Mouse (Mus musculus) heart, postnatal 10 days (tissue): Measurements from ENCODE around the gene Cpa2. TPM values are rescaled to one million over a fixed set of nuclear protein-coding genes. Genes with fewer than 3 reads are reported as not detected.

Experiments used
- DNase-seq, 2 experiments: peaks; one replicate each; pipeline ENCODE4 v3.0.0; 2021
- intact Hi-C: fragments of 180-260 bp; cut with DNase I; formaldehyde crosslinking; loops from one replicate; pipeline ENCODE4 v1.15.1; 2025
- total RNA-seq, 2 experiments: library from RNA; stranded (reverse); gene quantifications; 2 replicates each; pipeline ENCODE4 v1.2.3; 2021

Cpa2 gene
- total RNA-seq, 2 experiments from 2014 or later, result 0.17 to 0.65 TPM

- intact Hi-C loops, result no loop called here
- DNase-seq, result peak in 1 of 2 experiments; percentile 54
Measured at GRCm38 (mm10) chr6:30547274-30547645, 5.9 kb downstream of the Cpa2 start.

GRCm38 (mm10) chr6:30547656-30548306 lies 6.4 kb downstream of the Cpa2 start:
- intact Hi-C loops, result no loop called here
- DNase-seq, result peak; percentile 60 to 61

GRCm38 (mm10) chr6:30549231-30549761 lies 7.9 kb downstream of the Cpa2 start:
- no peak for DNase-seq
- intact Hi-C loops, result no loop called here

- no peak for DNase-seq
- intact Hi-C loops, result loop anchor here (5.0 kb wide), 1 partner anchor 142 kb away; the partner anchor contains the start of gene Cep41
Measured at GRCm38 (mm10) chr6:30550496-30551192, 9.3 kb downstream of the Cpa2 start.

GRCm38 (mm10) chr6:30551193-30551515 lies 9.8 kb downstream of the Cpa2 start:
- no peak for DNase-seq
- intact Hi-C loops, result loop anchor here (5.0 kb wide), 1 partner anchor 141 kb away; the partner anchor contains the start of gene Cep41

- intact Hi-C loops, result loop anchor here (5.0 kb wide), 1 partner anchor 140 kb away; the partner anchor contains the start of gene Cep41
- no peak for DNase-seq
Measured at GRCm38 (mm10) chr6:30551644-30552580, 10.5 kb downstream of the Cpa2 start.

GRCm38 (mm10) chr6:30552628-30553027 lies 11.2 kb downstream of the Cpa2 start:
- intact Hi-C loops, result loop anchor here (5.0 kb wide), 1 partner anchor 140 kb away; the partner anchor contains the start of gene Cep41
- no peak for DNase-seq

GRCm38 (mm10) chr6:30553381-30554010 lies 12.1 kb downstream of the Cpa2 start:
- intact Hi-C loops, result loop anchor here (5.0 kb wide), 1 partner anchor 139 kb away; the partner anchor contains the start of gene Cep41
- no peak for DNase-seq

GRCm38 (mm10) chr6:30554092-30554491 lies 12.7 kb downstream of the Cpa2 start:
- no peak for DNase-seq
- intact Hi-C loops, result loop anchor here (5.0 kb wide), 1 partner anchor 138 kb away; the partner anchor contains the start of gene Cep41

- intact Hi-C loops, result loop anchor here (5.0 kb wide), 1 partner anchor 138 kb away; the partner anchor contains the start of gene Cep41
- no peak for DNase-seq
Measured at GRCm38 (mm10) chr6:30554621-30555170, 13.3 kb downstream of the Cpa2 start.

- intact Hi-C loops, result no loop called here
- peak; percentile 85 to 87 for DNase-seq
Measured at GRCm38 (mm10) chr6:30556080-30556479, 14.7 kb downstream of the Cpa2 start.

GRCm38 (mm10) chr6:30559726-30560125 lies 18.3 kb downstream of the Cpa2 start:
- DNase-seq, result no peak
- intact Hi-C loops, result no loop called here

- DNase-seq, result no peak
- intact Hi-C loops, result no loop called here
Measured at GRCm38 (mm10) chr6:30562132-30562531, 20.8 kb downstream of the Cpa2 start.

- intact Hi-C loops, result no loop called here
- no peak for DNase-seq
Measured at GRCm38 (mm10) chr6:30563575-30563974, 22.2 kb downstream of the Cpa2 start.

GRCm38 (mm10) chr6:30564051-30564450 lies 22.7 kb downstream of the Cpa2 start:
- DNase-seq, result no peak
- intact Hi-C loops, result no loop called here

- intact Hi-C loops, result no loop called here
- no peak for DNase-seq
Measured at GRCm38 (mm10) chr6:30568069-30568468, 26.7 kb downstream of the Cpa2 start, which contains the start of gene Cpa4. TSS of gene Cpa4 (plus strand) at chr6:30568369.

- intact Hi-C loops, result no loop called here
- DNase-seq, result no peak
Measured at GRCm38 (mm10) chr6:30569331-30569730, 27.9 kb downstream of the Cpa2 start.

- intact Hi-C loops, result no loop called here
- DNase-seq, result peak in 1 of 2 experiments; percentile 37
Measured at GRCm38 (mm10) chr6:30570012-30570411, 28.6 kb downstream of the Cpa2 start.

- DNase-seq, result peak; percentile 75 to 81
- intact Hi-C loops, result no loop called here
Measured at GRCm38 (mm10) chr6:30572456-30573311, 31.3 kb downstream of the Cpa2 start.
